Mouse (Mus musculus): ENCODE measurements around the gene Nde1. TPM values are rescaled to one million over a fixed set of nuclear protein-coding genes. Genes with fewer than 3 reads are reported as not detected.

Nde1 gene
- total RNA-seq, 2 experiments from 2014 or later = 13.2 to 13.4 TPM

DNA sequence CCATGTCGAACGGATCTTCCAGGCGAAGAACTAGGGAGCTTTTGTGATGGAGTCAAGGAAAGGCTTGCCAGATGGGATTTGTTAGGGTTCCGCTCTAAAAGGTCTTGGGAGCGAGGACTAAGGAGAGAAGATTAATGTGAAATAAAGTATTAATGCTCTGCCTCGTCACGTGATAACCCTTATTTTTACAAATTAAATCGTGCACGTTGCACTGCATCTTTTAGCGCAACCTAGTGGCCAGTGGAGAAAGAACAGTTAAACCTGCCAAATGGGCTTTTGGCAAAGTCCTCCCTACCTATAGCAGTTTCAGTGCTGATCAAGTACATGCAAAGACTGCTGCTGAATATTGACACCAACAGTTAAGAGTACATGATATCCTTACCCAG is 3.3 kb upstream of the Nde1 start:
- peak; percentile 66 to 73 for DNase-seq (ENCODE audit: low spot score in 2 of 2)

DNA sequence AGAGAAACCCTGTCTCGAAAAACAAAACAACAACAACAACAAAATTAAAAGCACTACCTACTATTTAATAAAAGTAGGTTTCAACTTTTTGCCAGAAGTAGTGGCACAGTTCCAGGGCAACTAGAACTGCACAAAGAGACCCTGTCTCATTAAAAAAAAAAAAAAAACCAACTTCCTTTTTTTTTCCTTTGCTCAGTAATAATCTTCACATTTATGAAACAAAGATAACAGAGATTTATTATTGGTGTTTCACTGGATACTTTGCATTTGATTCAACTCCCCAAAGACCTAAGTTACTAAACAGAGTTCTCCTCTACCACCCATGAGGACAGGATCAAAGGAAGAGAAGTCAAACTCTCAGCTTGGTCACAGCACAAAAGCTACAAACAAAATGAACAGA is 2.1 kb upstream of the Nde1 start:
- no peak for DNase-seq (ENCODE audit: low spot score in 2 of 2)

DNA sequence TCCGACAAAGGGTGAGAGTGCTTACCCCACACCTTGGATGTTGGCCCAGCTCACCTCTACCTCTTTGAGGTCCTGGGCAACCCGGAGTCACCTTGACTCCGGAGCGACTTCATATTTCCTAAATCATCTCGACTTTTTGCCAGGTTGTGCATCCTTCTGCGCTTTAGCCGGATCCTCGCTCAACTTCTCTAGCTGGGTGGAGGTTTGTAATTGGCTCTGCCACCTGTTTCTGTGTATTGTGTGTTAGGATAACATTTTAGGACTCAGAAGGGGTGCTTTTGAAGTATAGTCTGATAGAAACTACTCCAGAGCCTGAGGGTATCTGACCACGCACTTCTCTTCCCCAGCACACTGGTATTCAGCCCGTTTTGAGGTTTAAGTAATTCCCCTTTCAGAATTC is 656 bp downstream of the Nde1 start:
- DNase-seq (ENCODE audit: low spot score in 2 of 2) = no peak

DNA sequence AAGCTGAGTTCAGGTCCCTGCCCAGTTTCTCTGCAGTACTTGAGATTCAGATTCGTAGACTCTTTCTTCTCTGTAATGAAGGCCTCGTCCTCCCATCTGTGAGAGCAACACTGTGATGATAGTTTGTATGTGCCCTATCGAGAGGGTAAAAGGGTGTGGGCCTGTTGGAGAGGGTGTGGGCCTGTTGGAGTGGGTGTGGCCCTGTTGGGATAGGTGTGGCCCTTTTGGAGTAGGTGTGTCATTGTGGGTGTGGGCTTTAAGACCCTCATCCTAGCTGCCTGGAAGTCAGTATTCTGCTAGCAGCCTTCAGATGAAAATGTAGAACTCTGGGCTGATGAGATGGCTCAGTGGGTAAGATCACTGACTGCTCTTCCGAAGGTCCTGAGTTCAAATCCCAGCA is 3.4 kb downstream of the Nde1 start:
- no peak for DNase-seq (ENCODE audit: low spot score in 2 of 2)

DNA sequence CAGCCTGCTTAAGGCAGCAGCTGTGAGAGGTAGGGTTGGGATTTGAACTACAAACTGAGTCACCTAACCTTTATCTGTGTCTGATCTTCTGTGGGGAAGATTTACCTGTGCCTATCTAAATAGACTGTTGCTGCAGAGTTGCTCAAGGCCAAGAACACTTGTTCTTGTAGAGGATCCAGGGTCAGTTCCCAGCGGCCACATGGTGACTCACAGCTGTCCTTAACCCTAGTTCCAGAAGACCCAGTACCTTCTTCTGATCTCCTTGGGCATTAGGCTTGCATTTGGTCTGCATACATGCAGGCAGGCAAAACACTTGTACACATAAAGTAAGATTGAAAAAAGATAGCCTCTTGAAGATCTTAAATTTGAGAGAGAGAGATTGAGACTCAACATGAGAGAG is 6.6 kb downstream of the Nde1 start:
- no peak for DNase-seq (ENCODE audit: low spot score in 2 of 2)

DNA sequence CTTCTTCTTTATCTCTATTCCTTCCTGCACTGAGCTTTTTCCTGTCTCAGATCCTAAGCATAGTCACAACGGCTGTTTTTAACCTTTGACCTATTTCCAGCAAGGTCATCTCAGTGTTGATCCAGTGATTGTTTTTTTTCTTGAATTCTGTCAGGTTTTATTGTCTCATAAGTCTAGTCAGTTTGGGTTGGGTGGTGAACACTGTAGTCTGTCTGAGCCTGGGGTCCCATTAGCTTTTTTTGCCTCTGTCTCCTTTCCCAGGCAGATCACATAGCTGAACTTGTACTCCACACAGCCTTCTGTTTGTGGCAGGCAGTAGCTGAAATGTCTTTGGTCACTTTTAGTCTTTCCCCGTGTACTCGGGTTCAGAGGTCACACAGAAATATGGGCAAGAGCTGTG is 15.0 kb downstream of the Nde1 start:
- no peak for DNase-seq (ENCODE audit: low spot score in 2 of 2)

DNA sequence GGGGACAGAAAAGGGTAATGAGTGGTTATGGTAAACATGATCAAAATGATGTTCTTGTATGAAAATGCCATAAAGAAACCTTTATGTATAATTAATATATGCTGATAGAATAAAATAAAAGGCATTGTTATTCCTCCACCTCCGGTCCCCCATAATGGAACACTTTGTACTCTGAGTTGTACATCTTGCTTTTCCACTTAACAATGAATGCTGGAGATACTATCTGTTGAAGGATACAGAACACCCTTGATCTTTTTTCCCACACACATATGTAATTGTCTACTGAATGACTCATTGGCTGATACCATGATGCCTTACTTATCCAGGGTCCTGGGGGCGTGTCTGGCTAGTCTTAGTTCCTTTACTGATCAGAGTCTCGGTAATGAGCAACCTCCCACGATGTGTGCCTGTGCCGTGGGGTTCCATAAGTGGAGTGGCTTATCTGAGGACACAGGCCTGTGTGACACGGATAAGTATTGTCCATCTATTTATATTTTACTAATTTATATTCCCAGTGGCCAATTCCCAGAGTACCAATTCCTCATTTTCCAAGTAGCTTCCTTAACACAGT is 17.2 kb downstream of the Nde1 start:
- DNase-seq (ENCODE audit: low spot score in 2 of 2) = no peak

DNA sequence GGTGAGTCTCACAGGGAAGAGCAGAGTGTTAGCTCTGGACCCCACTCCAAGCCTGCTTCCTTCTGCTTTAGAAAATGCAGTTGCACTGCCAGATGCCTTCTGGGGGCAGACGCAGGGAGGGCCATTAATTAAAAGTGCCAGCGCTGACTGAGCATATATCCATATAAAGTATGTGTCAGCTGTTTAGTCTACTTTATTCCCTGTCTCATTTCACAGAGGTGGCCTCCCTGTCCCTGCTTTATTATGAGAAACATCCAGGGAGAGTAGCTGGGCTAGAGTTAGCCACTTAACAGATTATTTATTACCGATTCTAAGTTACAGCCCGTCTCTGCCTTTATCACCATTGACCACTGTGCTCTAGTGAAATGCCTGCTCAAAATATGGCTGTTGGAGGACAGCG is 19.3 kb downstream of the Nde1 start:
- no peak for DNase-seq (ENCODE audit: low spot score in 2 of 2)

DNA sequence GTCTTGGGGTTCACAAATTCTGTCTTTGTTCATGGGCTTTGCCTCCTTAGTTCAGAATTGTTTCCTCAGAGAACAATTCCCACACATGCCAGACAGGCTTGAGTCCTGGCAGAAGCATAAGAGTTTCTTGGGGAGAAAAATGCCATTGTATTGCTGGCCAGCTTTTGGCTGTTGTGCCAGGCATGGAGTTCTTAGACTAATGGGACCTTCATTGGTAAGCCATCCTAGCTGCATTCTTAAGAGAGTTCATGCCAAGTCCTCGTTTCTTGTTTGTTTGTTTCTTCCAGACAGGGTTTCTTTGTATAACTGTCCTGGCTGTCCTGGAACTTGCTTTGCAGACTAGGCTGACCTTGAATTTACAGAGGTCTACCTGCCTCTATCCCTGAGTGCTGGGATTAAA is 20.8 kb downstream of the Nde1 start:
- no peak for DNase-seq (ENCODE audit: low spot score in 2 of 2)

DNA sequence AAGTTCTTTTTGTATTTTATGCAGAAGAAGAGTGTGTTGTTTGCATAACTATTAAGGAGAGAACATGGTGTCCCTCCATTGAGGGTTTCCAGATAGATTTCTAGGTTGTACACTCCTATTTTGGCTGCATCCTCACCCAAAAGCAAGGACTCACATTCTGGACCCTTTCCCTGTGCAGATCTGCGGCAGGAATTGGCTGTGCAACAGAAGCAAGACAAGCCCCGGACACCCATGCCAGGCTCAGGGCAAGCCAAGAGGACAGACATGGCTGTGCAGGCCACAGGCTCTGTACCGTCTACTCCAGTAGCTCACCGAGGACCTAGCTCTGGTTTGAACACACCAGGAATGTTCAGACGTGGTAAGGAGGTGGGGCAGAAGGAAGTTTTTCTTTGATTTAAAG is 22.4 kb downstream of the Nde1 start:
- DNase-seq (ENCODE audit: low spot score in 2 of 2) = no peak

DNA sequence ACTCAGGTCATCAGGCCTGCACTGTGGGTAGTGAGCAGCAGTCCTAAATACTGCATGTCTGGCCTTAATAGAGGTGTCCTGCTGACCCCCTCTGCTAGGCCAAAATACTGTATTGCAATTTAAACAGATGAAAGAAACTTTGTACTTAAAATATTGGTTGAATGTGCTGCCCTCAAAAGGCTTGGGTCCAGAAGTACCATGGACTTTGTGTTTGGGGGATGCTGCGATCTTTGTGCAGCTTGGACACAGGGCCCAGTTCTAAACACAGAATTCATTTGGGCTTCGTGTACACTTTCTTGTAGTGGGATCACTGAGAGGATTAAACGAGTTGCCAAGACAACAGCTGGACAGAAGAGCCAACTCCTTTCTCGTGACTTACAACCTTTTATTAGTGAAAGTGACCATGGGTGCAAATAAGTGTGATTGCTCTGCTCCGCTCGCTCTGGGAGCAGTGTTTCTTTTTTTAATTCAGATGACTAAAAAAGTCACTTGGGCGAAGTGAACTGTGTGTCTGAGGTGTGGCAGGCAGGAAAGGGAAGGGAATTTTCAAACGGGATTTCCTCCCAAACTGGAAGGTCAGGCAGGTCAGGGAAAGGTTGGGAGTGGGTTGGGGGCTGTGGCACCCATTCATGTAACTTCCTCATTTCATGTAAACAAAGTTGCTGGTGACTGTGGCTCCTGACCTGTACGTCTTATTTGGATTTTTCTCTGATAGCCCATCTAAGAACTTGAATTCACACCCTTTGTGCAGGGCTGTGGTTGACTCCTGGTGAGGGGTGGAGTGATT is 31.3 kb downstream of the Nde1 start:
- DNase-seq (ENCODE audit: low spot score in 2 of 2) = no peak

DNA sequence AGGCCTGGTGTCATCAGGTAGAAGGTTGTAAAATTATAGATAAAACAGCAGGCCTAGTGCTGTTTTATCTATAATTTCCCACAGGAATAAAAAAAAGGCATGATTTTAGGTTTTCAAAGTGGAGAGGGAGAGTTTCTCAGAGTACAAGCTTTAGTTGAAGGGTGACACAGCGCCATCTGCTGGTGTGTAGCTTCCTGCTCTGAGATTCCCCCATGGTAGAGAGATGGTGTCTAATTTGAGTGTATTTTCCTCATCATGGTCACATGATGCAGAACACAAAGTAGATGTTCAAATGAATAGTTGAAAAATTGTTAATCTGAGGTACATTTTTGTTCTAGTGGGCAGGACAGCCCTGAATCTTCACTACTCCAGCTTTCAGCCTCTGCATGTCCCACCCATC is 32.4 kb downstream of the Nde1 start:
- DNase-seq (ENCODE audit: low spot score in 2 of 2) = peak; percentile 54 to 75

DNA sequence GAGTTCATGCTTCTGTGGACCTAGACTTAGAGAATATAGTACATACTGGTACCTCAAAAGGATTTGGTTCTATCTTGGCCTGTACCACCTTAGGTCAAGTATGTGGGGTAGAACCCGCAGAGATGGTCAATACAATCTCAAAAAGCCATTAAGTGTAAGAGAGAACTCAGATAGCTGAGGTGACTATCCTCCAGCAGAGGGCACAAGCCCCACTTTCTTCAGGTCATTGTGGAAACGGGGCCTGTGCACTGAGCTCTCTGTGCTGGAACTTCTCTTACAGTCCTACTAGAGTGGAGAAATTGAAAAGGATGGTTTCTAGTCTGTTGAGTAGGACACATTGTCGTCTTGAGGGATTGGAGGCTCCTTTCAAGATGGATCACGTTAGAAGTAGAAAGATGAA is 35.7 kb downstream of the Nde1 start:
- DNase-seq (ENCODE audit: low spot score in 2 of 2) = no peak

DNA sequence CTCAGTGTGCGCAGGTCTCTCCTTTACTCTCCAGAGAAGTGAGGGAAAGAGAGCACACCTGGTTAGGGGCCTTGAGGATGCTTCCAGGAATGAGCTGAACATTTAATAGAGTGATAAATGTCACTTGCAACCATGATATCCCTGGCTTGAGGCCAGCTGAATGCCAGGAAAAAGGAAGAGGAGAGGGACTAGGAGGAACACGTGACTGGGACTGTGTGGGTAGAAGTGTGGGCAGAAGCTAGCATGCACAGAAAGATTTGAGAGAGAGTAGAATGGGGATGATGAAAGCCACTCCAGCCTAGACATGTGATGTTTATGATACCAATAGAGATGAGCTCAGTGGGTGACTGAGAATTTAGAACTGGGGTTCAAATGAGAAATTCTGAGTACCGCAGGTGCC is 52.1 kb downstream of the Nde1 start:
- peak; percentile 21 to 42 for DNase-seq (ENCODE audit: low spot score in 2 of 2)

DNA sequence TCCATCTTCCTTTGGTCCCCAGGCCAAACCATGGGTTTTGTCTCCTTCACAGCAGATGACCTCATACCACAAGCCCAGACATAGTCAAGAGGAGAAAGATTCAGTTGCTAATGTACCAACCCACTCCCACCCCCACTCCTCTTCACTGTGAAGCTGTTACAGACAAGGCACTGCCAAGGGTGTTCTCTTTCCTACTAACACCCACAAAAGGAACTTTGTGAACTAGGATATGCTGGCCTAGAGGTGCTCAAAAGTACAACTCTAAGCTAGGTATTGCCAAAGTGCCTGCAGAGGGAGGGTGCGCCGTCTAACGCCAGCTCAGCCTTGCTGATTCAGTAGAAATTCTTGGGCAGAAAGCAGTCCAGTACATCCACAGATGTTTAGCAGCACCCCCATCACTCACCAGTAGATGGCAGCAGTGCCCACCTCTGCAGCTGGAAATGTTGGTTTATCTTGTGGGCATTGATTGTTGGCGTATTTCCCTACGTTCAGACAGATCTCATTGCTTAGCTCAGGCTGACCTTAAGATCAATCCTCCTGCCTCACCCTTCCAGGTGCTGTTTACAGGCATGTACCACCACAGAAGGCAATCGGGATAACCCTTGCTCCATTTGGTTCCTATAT is 74.1 kb downstream of the Nde1 start:
- peak; percentile 68 to 74 for DNase-seq (ENCODE audit: low spot score in 2 of 2)

DNA sequence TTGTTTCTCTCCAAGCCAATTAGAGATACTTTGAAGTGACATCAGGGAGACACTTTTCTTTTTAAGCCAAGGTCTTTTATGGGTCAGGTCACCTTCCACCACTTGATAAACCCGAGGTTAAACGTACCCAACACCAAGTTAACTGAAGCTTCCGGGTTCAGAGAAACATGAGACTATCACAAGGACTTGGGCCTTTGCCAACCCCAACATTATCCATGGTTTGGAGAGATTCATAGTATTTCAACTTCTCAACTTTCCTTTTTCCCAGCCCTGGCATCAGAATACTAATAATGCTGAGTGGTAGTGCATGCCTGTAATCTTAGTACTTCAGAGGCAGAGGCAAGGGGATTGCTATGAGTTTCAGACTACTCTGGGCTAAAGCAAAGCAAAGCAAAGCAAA is 79.0 kb downstream of the Nde1 start:
- DNase-seq (ENCODE audit: low spot score in 2 of 2) = no peak

Small RNA genes within 50 kb of the gene (microRNA-seq; reads per million reads assigned to microRNA genes)
- gene Gm27671 (0 reads per million in 2 experiments), gene Mir484 (1,189 to 1,421 reads per million in 2 experiments)

Other genes with a start within 250 kb of the Nde1 start
- gene 2900011O08Rik, start 176.7 kb upstream of the Nde1 start, total RNA-seq (2021) = 100 to 1,000 TPM; 287 to 294 TPM
- 1 to 10 TPM in 1 of 2 experiments, under 1 TPM in 1; 0.77 to 1.4 TPM for gene Ifitm7, start 176.4 kb upstream of the Nde1 start, total RNA-seq (2021)
- gene Marf1, start 76 bp downstream of the Nde1 start, total RNA-seq (2021) = 100 to 1,000 TPM; 152 to 161 TPM
- 1 to 10 TPM; 3.0 to 3.8 TPM for gene Myh11, start 128.1 kb downstream of the Nde1 start, total RNA-seq (2021)
- 10 to 100 TPM; 53.1 to 55.2 TPM for gene Fopnl, start 154.1 kb downstream of the Nde1 start, total RNA-seq (2021)
- 10 to 100 TPM; 14.9 to 16.5 TPM for gene Abcc1, start 198.3 kb downstream of the Nde1 start, total RNA-seq (2021)